Mouse (Mus musculus) CH12.LX (cell line): ENCODE measurements around the gene Rhoq.

Experiments used
- BHLHE40 ChIP-seq: IDR thresholded peaks from 2 replicates; pipeline ENCODE4 v1.6.1; 2011; ENCODE audit warnings: mild to moderate bottlenecking, low read depth, low read length, improper control_type of control experiment
- CHD2 ChIP-seq: IDR thresholded peaks from 2 replicates; pipeline ENCODE4 v1.6.1; 2011; ENCODE audit warnings: low read length, improper control_type of control experiment
- CTCF ChIP-seq, 2 experiments: IDR thresholded peaks in 1 of 2; conservative IDR thresholded peaks in 1 of 2; 2 replicates each; pipeline ENCODE4 v1.5.1; 2011 to 2012; ENCODE audit warnings: low read depth in 2 of 2, low read length in 2 of 2, improper control_type of control experiment in 1 of 2, inconsistent platforms in 1 of 2, mild to moderate bottlenecking in 1 of 2, moderate library complexity in 1 of 2
- EP300 ChIP-seq: IDR thresholded peaks from 2 replicates; pipeline ENCODE4 v1.6.1; 2011; ENCODE audit warnings: low read length, improper control_type of control experiment
- ETS1 ChIP-seq: conservative IDR thresholded peaks from 2 replicates; pipeline ENCODE4 v1.6.1; 2012; ENCODE audit warnings: low read depth, mild to moderate bottlenecking, inconsistent platforms, low read length, improper control_type of control experiment, moderate library complexity
- PAX5 ChIP-seq: IDR thresholded peaks from 2 replicates; pipeline ENCODE4 v1.6.1; 2012; ENCODE audit warnings: low read length, inconsistent platforms, mixed read lengths
- TBP ChIP-seq: conservative IDR thresholded peaks from 2 replicates; pipeline ENCODE4 v1.6.1; 2011; ENCODE audit warnings: low read depth, low read length, improper control_type of control experiment
- TCF12 ChIP-seq: IDR thresholded peaks from 2 replicates; pipeline ENCODE4 v1.6.1; 2014; ENCODE audit warnings: low read depth, mild to moderate bottlenecking, inconsistent platforms, low read length, improper control_type of control experiment

- TF ChIP-seq TCF12 (no peak), CHD2 (no peak), CTCF (conservative IDR thresholded peaks at IDR 0.05 in 1 of 2, IDR thresholded peaks at IDR 0.05 in 1 of 2; ENCODE audit: low read depth in 2 of 2, low read length in 2 of 2) (no peak), ETS1 (no peak), PAX5 (no peak), EP300 (no peak), TBP (no peak), BHLHE40 (no peak)
Measured at GRCm38 (mm10) chr17:86976387-86976786, 13.5 kb downstream of the Rhoq start.
